Mouse (Mus musculus) heart, postnatal 0 days (tissue): ENCODE data around the gene Col17a1. TPM values are rescaled to one million over a fixed set of nuclear protein-coding genes. Genes with fewer than 3 reads are reported as not detected.
A peak's percentile ranks its signal among the peaks of the same experiment; 100 is the strongest.

Source experiments
- ATAC-seq: fragments of 200-750 bp; cut with Nextera tagmentation; 2 replicates; pipeline ENCODE4 v1.8.0; 2017; ENCODE audit warnings: low read depth, moderate number of reproducible peaks, moderate library complexity; ENCODE audit not compliant: insufficient read depth
- DNase-seq: peaks from one replicate; pipeline ENCODE4 v3.0.0-alpha.2; 2016; ENCODE audit warnings: low spot score
- H3K27ac ChIP-seq: fragments of 300-500 bp; sonication (generic); 2 replicates; pipeline ENCODE4 v1.5.1; 2014; ENCODE audit warnings: low read depth, mild to moderate bottlenecking
- H3K27me3 ChIP-seq: fragments of 300-500 bp; sonication (generic); 2 replicates; pipeline ENCODE4 v1.6.1; 2014; ENCODE audit warnings: low read length, mixed read lengths; ENCODE audit not compliant: control insufficient read depth, insufficient read depth
- H3K36me3 ChIP-seq: fragments of 300-500 bp; sonication (generic); replicated peaks from 2 replicates; pipeline ENCODE4 v1.6.1; 2014; ENCODE audit warnings: low read length, mixed read lengths; ENCODE audit not compliant: control insufficient read depth, insufficient read depth
- H3K4me1 ChIP-seq: fragments of 300-500 bp; sonication (generic); 2 replicates; pipeline ENCODE4 v1.6.1; 2014; ENCODE audit warnings: antibody characterized with exemption; ENCODE audit not compliant: control insufficient read depth, insufficient read depth
- H3K4me2 ChIP-seq: fragments of 300-500 bp; sonication (generic); 2 replicates; pipeline ENCODE4 v1.6.1; 2014; ENCODE audit warnings: low read depth, mild to moderate bottlenecking, low read length, moderate library complexity
- H3K4me3 ChIP-seq: fragments of 300-500 bp; sonication (generic); 2 replicates; pipeline ENCODE4 v1.5.1; 2014; ENCODE audit warnings: low read depth, low read length
- H3K9ac ChIP-seq: fragments of 300-500 bp; sonication (generic); replicated peaks from 2 replicates; pipeline ENCODE4 v1.6.1; 2014; ENCODE audit warnings: low read depth, low read length, mixed read lengths
- H3K9me3 ChIP-seq: fragments of 300-500 bp; sonication (generic); replicated peaks from 2 replicates; pipeline ENCODE4 v1.6.1; 2016; ENCODE audit warnings: low read length; ENCODE audit not compliant: control insufficient read depth
- CTCF ChIP-seq: IDR thresholded peaks from 2 replicates; pipeline ENCODE4 v1.5.1; 2016; ENCODE audit warnings: antibody characterized with exemption, control low read depth, low read depth
- EP300 ChIP-seq: IDR thresholded peaks from 2 replicates; pipeline ENCODE4 v1.6.1; 2016; ENCODE audit warnings: antibody characterized with exemption, low read depth
- WGBS: fragments of 180-500 bp; shearing (Covaris S2); extraction: QIAGEN DNeasy Blood & Tissue Kit; methylation state at CpG from one replicate; pipeline ENCODE4 v1.1.7; 2014; 5-methylcytosine and 5-hydroxymethylcytosine counted together
- polyA plus RNA-seq: library from polyadenylated mRNA; unstranded; fragments of >200 nt; fragmentation: Nextera tagmentation; extraction: Ambion mirVana; gene quantifications from 2 replicates; pipeline ENCODE4 v1.2.1, GENCODE M21; 2015
- total RNA-seq: library from RNA; depleted of rRNA; stranded (reverse); fragments of >200 nt; gene quantifications from 2 replicates; pipeline ENCODE4 v1.2.3, GENCODE M21; 2014; ENCODE audit warnings: low replicate concordance; rRNA removed

Gene Col17a1
- total and polyA plus RNA-seq, 2 experiments from 2014 or later: 0.26 to 2.0 TPM

DNA sequence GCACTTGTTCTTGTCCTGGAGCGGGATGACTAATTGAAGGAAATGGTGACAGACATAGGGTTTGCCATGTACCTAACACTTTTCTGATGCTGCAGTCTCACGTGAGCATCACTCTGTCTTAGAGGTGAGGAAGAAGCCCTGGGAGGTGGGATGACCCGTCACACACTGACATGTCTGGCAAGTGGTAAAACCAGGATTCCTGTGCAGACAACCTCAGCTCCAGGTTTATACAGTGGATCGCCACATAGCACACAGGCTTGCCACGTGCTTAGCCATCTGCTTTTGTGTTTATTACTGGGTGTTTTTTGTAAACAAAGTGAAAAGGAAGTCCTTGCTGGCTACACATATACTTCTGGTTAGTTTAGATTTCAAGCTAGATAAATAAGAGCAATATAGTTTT lies 62.8 kb downstream of the Col17a1 start:
- no peak overlapping the region for H3K4me2 ChIP-seq
- no peaks in the 10 kb centered on the region for H3K4me1 ChIP-seq
- no peaks in the 10 kb centered on the region for H3K9me3 ChIP-seq
- no peak overlapping the region for H3K27ac ChIP-seq
- H3K9ac ChIP-seq: no peak overlapping the region
- no peak overlapping the region for H3K4me3 ChIP-seq
- TF ChIP-seq CTCF: no peak
- no peak for TF ChIP-seq EP300
- DNase-seq (no peak), ATAC-seq (no peak)
- WGBS: 79% methylated on average over 5 of the region's 5 CpGs
- H3K27me3 ChIP-seq: no peaks in the 10 kb centered on the region
- peaks cover 67% of the 10 kb centered on the region for H3K36me3 ChIP-seq

DNA sequence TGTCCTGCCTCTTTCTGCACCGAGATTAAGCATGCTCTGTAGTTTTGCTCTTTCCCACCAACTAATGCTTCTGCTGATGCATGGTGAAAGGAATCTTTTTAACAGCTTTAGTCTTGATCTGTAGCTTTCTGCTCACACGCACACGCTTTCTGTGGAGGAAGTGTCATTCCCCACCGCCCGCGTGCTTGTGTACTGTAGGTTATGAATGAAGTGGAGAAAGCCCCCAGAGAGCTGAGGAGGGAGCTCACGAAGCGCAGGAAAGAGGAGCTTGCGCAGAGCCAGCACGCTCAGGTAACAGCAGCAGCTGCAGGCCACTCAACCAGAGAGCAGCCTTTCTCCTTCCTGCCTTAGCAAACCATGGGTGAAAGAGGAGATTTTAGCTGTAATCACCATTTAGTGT lies 64.4 kb downstream of the Col17a1 start:
- Histone ChIP-seq H3K9ac (no peak overlapping the region), H3K4me1 (no peaks in the 10 kb centered on the region), H3K4me2 (no peak overlapping the region), H3K36me3 (peaks cover 75% of the 10 kb centered on the region), H3K27ac (no peak overlapping the region), H3K9me3 (no peaks in the 10 kb centered on the region), H3K4me3 (no peak overlapping the region), H3K27me3 (no peaks in the 10 kb centered on the region)
- DNase-seq (no peak), ATAC-seq (no peak)
- TF ChIP-seq EP300: no peak
- no peak for TF ChIP-seq CTCF
- WGBS: 94% methylated on average over 10 of the region's 10 CpGs

DNA sequence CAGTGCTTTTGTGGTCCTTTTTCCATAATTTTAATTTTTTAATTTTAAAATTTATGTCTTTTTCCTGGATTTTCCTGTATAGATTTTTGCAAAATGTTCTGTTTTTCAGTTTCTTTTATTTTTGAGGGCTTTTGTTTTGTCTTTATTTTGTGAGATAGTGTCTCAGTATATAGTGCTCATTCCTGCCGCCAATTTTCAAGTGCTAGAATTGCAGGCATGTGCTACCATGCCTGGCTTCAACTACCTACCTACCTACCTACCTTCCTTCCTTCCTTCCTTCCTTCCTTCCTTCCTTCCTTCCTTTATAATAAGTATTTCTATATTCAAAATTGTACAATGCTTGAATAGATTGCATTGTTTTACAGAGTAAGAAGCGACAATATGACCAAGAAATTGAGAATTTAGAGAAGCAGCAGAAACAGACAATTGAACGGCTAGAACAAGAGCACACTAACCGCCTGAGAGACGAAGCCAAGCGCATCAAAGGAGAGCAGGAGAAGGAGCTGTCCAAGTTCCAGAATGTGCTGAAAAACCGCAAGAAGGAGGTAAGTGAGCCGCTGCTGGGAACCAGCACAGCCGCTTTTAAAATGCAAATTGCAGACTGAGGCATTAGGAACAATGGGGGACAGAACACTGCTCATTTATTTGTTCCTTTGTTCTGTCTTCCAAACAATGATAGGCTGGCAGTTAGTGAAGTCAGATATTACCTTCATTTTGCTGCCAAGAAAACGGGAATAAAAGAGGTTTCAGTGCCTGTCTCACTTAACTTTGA lies 66.8 kb downstream of the Col17a1 start:
- 64% methylated on average over 10 of the region's 10 CpGs for WGBS
- ATAC-seq (no peak), DNase-seq (no peak)
- Histone ChIP-seq H3K9me3 (no peaks in the 10 kb centered on the region), H3K4me3 (no peak overlapping the region), H3K27me3 (no peaks in the 10 kb centered on the region), H3K4me2 (no peak overlapping the region), H3K9ac (no peak overlapping the region), H3K27ac (no peak overlapping the region), H3K4me1 (no peaks in the 10 kb centered on the region), H3K36me3 (peaks cover 84% of the 10 kb centered on the region)
- no peak for TF ChIP-seq EP300
- TF ChIP-seq CTCF: no peak

DNA sequence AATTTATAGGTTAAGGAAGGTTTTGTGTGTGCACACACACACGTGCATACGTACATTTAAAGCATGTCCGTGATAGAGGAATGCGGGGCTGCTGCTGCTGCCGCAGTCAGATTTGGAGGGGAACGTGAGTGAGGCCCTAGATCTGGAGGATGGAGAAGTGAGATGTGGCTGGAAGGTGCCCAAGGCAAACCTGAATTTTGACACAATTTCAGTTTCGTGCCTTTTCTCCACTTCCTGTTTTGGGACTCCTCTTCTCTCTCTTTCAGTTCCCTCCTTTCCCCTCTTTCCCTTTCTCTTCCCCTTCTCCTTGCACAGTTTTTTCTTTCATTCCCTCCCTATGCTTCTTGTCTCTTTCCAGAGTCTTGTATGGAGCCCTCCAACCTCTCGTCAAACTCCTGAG lies 70.4 kb downstream of the Col17a1 start:
- Histone ChIP-seq H3K36me3 (peaks cover 91% of the 10 kb centered on the region), H3K4me2 (no peak overlapping the region), H3K9me3 (no peaks in the 10 kb centered on the region), H3K27ac (no peak overlapping the region), H3K4me1 (no peaks in the 10 kb centered on the region), H3K4me3 (no peak overlapping the region), H3K9ac (no peak overlapping the region), H3K27me3 (no peaks in the 10 kb centered on the region)
- 79% methylated on average over 8 of the region's 8 CpGs for WGBS
- no peak for ATAC-seq
- no peak for TF ChIP-seq CTCF
- no peak for TF ChIP-seq EP300
- DNase-seq: no peak

DNA sequence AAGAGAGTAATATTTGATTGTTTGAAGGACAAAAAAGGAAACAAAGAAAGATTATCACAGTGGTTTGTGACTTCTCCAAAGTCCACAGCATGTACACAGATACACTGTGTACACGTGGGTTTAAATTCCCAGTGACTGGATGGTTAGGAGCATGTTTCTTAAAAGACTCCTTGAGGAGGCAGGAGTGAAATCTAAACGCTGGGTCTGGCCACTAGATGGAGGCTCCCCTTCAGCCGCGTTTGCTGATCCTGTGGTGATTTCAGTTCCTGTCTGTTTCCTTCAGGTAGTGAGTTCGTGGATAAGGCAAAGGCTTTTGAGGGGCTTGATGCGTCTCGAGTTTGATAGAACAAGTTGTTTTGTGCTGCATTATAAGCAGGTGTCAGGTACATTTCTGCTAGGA lies 78.5 kb downstream of the Col17a1 start:
- no peak for DNase-seq
- TF ChIP-seq CTCF: 0 out of 2 replicates have a peak, but pooled peaks have one; percentile 9
- TF ChIP-seq EP300: no peak
- Histone ChIP-seq H3K36me3 (peaks cover 62% of the 10 kb centered on the region), H3K27ac (no peak overlapping the region), H3K4me2 (no peak overlapping the region), H3K9ac (no peak overlapping the region), H3K4me3 (no peak overlapping the region), H3K27me3 (no peaks in the 10 kb centered on the region), H3K4me1 (no peaks in the 10 kb centered on the region), H3K9me3 (no peaks in the 10 kb centered on the region)
- 53% methylated on average over 7 of the region's 7 CpGs for WGBS
- ATAC-seq: no peak

DNA sequence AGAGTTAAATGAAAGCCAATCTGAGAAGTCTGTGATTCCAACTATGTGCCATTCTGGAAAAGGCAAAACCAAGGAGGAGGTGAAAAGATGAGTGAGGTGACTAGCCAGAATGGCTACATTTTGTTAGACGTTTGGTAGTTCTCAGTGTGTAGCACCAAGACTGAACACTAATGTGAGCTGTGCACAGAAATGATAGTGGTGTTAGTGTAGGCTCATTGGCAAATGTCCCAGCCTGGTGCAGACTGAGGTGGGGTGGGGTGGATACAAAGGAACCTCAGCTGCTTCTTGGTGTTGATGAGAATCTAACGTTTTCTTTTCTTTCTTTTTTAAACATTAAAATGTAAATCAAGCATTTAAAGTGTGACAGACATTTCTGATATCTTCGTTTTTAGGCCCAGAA lies 83.4 kb downstream of the Col17a1 start:
- H3K27me3 ChIP-seq: no peaks in the 10 kb centered on the region
- no peak overlapping the region for H3K27ac ChIP-seq
- TF ChIP-seq EP300 (no peak), CTCF (no peak)
- ATAC-seq: no peak
- no peaks in the 10 kb centered on the region for H3K9me3 ChIP-seq
- H3K4me2 ChIP-seq: no peak overlapping the region
- H3K36me3 ChIP-seq: peaks cover 21% of the 10 kb centered on the region
- no peak overlapping the region for H3K4me3 ChIP-seq
- H3K9ac ChIP-seq: no peak overlapping the region
- no peak for DNase-seq
- H3K4me1 ChIP-seq: no peaks in the 10 kb centered on the region
- 44% methylated on average over 3 of the region's 3 CpGs for WGBS

Other genes starting within 250 kb of the Col17a1 start
- gene Sh3pxd2a, start 227.7 kb downstream of the Col17a1 start, total RNA-seq: 45.0 and 47.2 TPM in 2 replicates
- 2.9 and 3.4 TPM in 2 replicates for gene Sh3pxd2a, start 227.7 kb downstream of the Col17a1 start, polyA plus RNA-seq
- 26.1 and 71.6 TPM in 2 replicates for gene Stn1, start 154.6 kb downstream of the Col17a1 start, total RNA-seq
- gene Stn1, start 154.6 kb downstream of the Col17a1 start, polyA plus RNA-seq: 20.1 and 21.6 TPM in 2 replicates
- gene Slk, start 112.4 kb downstream of the Col17a1 start, total RNA-seq: 45.8 and 59.5 TPM in 2 replicates
- gene Slk, start 112.4 kb downstream of the Col17a1 start, polyA plus RNA-seq: 14.2 and 17.7 TPM in 2 replicates
- 61.9 and 62.1 TPM in 2 replicates for gene Sfr1, start 39.6 kb upstream of the Col17a1 start, total RNA-seq
- 151 and 175 TPM in 2 replicates for gene Sfr1, start 39.6 kb upstream of the Col17a1 start, polyA plus RNA-seq
- gene Gsto1, start 162.9 kb upstream of the Col17a1 start, total RNA-seq: 136 and 146 TPM in 2 replicates
- 127 and 140 TPM in 2 replicates for gene Gsto1, start 162.9 kb upstream of the Col17a1 start, polyA plus RNA-seq
- 11.4 TPM in 1 of 2 replicates, not detected in the other for gene Gsto2, start 173.4 kb upstream of the Col17a1 start, total RNA-seq
- gene Gsto2, start 173.4 kb upstream of the Col17a1 start, polyA plus RNA-seq: 1.7 and 2.1 TPM in 2 replicates
- gene Cfap43, start 227.2 kb upstream of the Col17a1 start, total RNA-seq: 0.08 TPM in 1 of 2 replicates, not detected in the other
- gene Cfap43, start 227.2 kb upstream of the Col17a1 start, polyA plus RNA-seq: 0.15 and 0.43 TPM in 2 replicates
- 27.2 and 30.1 TPM in 2 replicates for gene Itprip, start 227.2 kb upstream of the Col17a1 start, total RNA-seq
- 9.5 and 10.5 TPM in 2 replicates for gene Itprip, start 227.2 kb upstream of the Col17a1 start, polyA plus RNA-seq
- not detected in 2 replicates for gene Cfap58, start 245.6 kb upstream of the Col17a1 start, total RNA-seq
- gene Cfap58, start 245.6 kb upstream of the Col17a1 start, polyA plus RNA-seq: 0.04 and 0.18 TPM in 2 replicates